Mouse (Mus musculus) cortical plate, adult 2 months (tissue): ENCODE measurements at regions not wholly inside any gene's neighbourhood (a gene's known extent, or its start where the extent isn't known, plus 50 kb on each side); places are given as distances from the start of the nearest gene placed in this dataset.

Source experiments
- H3K27ac ChIP-seq: fragments of 200-500 bp; 2 replicates; pipeline ENCODE4 v1.5.1; 2012; ENCODE audit warnings: low read length, control low read depth, inconsistent platforms; ENCODE audit not compliant: insufficient read depth
- H3K4me1 ChIP-seq: fragments of 200-500 bp; 2 replicates; pipeline ENCODE4 v1.6.1; 2011; ENCODE audit warnings: low read length; ENCODE audit not compliant: control insufficient read depth, insufficient read depth
- H3K4me3 ChIP-seq: fragments of 200-500 bp; 2 replicates; pipeline ENCODE4 v1.5.1; 2011; ENCODE audit warnings: mild to moderate bottlenecking, low read length, control low read depth; ENCODE audit not compliant: insufficient read depth
- CTCF ChIP-seq: fragments of 200-500 bp; IDR thresholded peaks from 2 replicates; pipeline ENCODE4 v1.5.1; 2011; ENCODE audit warnings: mild to moderate bottlenecking, control low read depth, low read length; ENCODE audit not compliant: insufficient read depth; ENCODE audit errors: extremely low read depth
- POLR2A ChIP-seq: fragments of 200-500 bp; IDR thresholded peaks from 2 replicates; pipeline ENCODE4 v1.6.1; 2011; ENCODE audit warnings: mild to moderate bottlenecking, low read length, control low read depth; ENCODE audit not compliant: insufficient read depth; ENCODE audit errors: extremely low read depth

GRCm38 (mm10) chr6:7120136-7120535 is 164.3 kb downstream of the Sdhaf3 start:
- no peak for TF ChIP-seq POLR2A
- peak; percentile 48; the same call in 1 of the 2 replicates for TF ChIP-seq CTCF

GRCm38 (mm10) chr6:7133042-7133441 is 177.2 kb downstream of the Sdhaf3 start:
- Histone ChIP-seq H3K27ac (no peak overlapping the region), H3K4me1 (no peaks in the 10 kb centered on the region)
- TF ChIP-seq POLR2A = no peak
- TF ChIP-seq CTCF = no peak

More at GRCm38 (mm10) chr6:7120136-7120535, 164.3 kb downstream of the Sdhaf3 start:
- H3K27ac ChIP-seq = no peak overlapping the region
- H3K4me1 ChIP-seq = no peaks in the 10 kb centered on the region
- no peak overlapping the region for H3K4me3 ChIP-seq

GRCm38 (mm10) chr6:7134062-7134461 is 178.3 kb downstream of the Sdhaf3 start:
- TF ChIP-seq CTCF = no peak
- TF ChIP-seq POLR2A = no peak
- Histone ChIP-seq H3K27ac (no peak overlapping the region), H3K4me1 (no peaks in the 10 kb centered on the region), H3K4me3 (no peak overlapping the region)

More at GRCm38 (mm10) chr6:7133042-7133441, 177.2 kb downstream of the Sdhaf3 start:
- H3K4me3 ChIP-seq = no peak overlapping the region

GRCm38 (mm10) chr6:7134888-7135287 is 179.1 kb downstream of the Sdhaf3 start:
- H3K4me1 ChIP-seq = no peaks in the 10 kb centered on the region
- TF ChIP-seq CTCF (no peak), POLR2A (no peak)
- H3K4me3 ChIP-seq = no peak overlapping the region
- no peak overlapping the region for H3K27ac ChIP-seq

- Histone ChIP-seq H3K4me3 (no peak overlapping the region), H3K27ac (no peak overlapping the region), H3K4me1 (no peaks in the 10 kb centered on the region)
- TF ChIP-seq CTCF (no peak), POLR2A (no peak)
Observed at GRCm38 (mm10) chr6:7181711-7182110, 225.9 kb downstream of the Sdhaf3 start.

- TF ChIP-seq CTCF = no peak
- no peak for TF ChIP-seq POLR2A
- Histone ChIP-seq H3K27ac (no peak overlapping the region), H3K4me1 (no peaks in the 10 kb centered on the region), H3K4me3 (no peak overlapping the region)
Observed at GRCm38 (mm10) chr6:7199046-7199599, 243.3 kb downstream of the Sdhaf3 start.

GRCm38 (mm10) chr6:7215880-7216279 is 260.1 kb downstream of the Sdhaf3 start:
- no peaks in the 10 kb centered on the region for H3K4me1 ChIP-seq
- TF ChIP-seq CTCF (no peak), POLR2A (no peak)
- H3K4me3 ChIP-seq = no peak overlapping the region
- no peak overlapping the region for H3K27ac ChIP-seq

GRCm38 (mm10) chr6:7252286-7252685 is 296.5 kb downstream of the Sdhaf3 start:
- Histone ChIP-seq H3K27ac (no peak overlapping the region), H3K4me1 (no peaks in the 10 kb centered on the region), H3K4me3 (no peak overlapping the region)
- TF ChIP-seq POLR2A (no peak), CTCF (no peak)

- Histone ChIP-seq H3K4me3 (no peak overlapping the region), H3K27ac (no peak overlapping the region), H3K4me1 (no peaks in the 10 kb centered on the region)
- TF ChIP-seq CTCF = no peak
- no peak for TF ChIP-seq POLR2A
Observed at GRCm38 (mm10) chr6:7277431-7277830, 277.2 kb upstream of the Tac1 start.

- Histone ChIP-seq H3K4me3 (no peak overlapping the region), H3K27ac (no peak overlapping the region), H3K4me1 (no peaks in the 10 kb centered on the region)
- TF ChIP-seq POLR2A (no peak), CTCF (no peak)
Observed at GRCm38 (mm10) chr6:7306956-7307355, 247.7 kb upstream of the Tac1 start.
